Mouse (Mus musculus): ENCODE results near the gene Tex22.

- TF ChIP-seq POLR2A (IDR thresholded peaks at IDR 0.05; ENCODE audit: insufficient read depth, low read depth, low read length): no peak
- TF ChIP-seq CTCF (IDR thresholded peaks at IDR 0.05): no peak
- no peak for TF ChIP-seq EP300 (IDR thresholded peaks at IDR 0.05; ENCODE audit: insufficient read depth, low read depth, low read length)
Observed at GRCm38 (mm10) chr12:113030046-113030445, 44.3 kb upstream of the Tex22 start.

Data from heart, adult 2 months (tissue).